Mouse (Mus musculus) lung, postnatal 0 days (tissue): ENCODE measurements around the gene Gm45713. TPM values are rescaled to one million over a fixed set of nuclear protein-coding genes. Genes with fewer than 3 reads are reported as not detected.
"Not testable (repeated sequence)": the region's sequence is repeated elsewhere in the genome, so short reads cannot be mapped to it uniquely, and the experiment has no call there.

Experiments used
- ATAC-seq: fragments of 200-750 bp; cut with Nextera tagmentation; 2 replicates; pipeline ENCODE4 v1.8.0; 2017; ENCODE audit warnings: moderate library complexity
- DNase-seq: peaks from one replicate; pipeline ENCODE4 v3.0.0-alpha.2; 2016; ENCODE audit warnings: low spot score
- H3K27ac ChIP-seq: fragments of 300-500 bp; sonication (generic); 2 replicates; pipeline ENCODE4 v1.5.1; 2014; ENCODE audit warnings: antibody characterized with exemption, mild to moderate bottlenecking, low read length, mixed read lengths
- H3K27me3 ChIP-seq: fragments of 300-500 bp; sonication (generic); replicated peaks from 2 replicates; pipeline ENCODE4 v1.6.1; 2014; ENCODE audit warnings: low read length, mixed read lengths; ENCODE audit not compliant: insufficient read depth
- H3K36me3 ChIP-seq: fragments of 300-500 bp; sonication (generic); 2 replicates; pipeline ENCODE4 v1.6.1; 2014; ENCODE audit warnings: low read length, mixed read lengths; ENCODE audit not compliant: insufficient read depth
- H3K4me1 ChIP-seq: fragments of 300-500 bp; sonication (generic); 2 replicates; pipeline ENCODE4 v1.6.1; 2014; ENCODE audit warnings: antibody characterized with exemption, low read depth, low read length, mixed read lengths; ENCODE audit not compliant: insufficient read depth
- H3K4me2 ChIP-seq: fragments of 300-500 bp; sonication (generic); replicated peaks from 2 replicates; pipeline ENCODE4 v1.6.1; 2014; ENCODE audit warnings: low read depth, mild to moderate bottlenecking, low read length, moderate library complexity, mixed read lengths
- H3K4me3 ChIP-seq: fragments of 300-500 bp; sonication (generic); 2 replicates; pipeline ENCODE4 v1.5.1; 2014; ENCODE audit warnings: low read depth, low read length
- H3K9ac ChIP-seq: fragments of 300-500 bp; sonication (generic); replicated peaks from 2 replicates; pipeline ENCODE4 v1.6.1; 2014; ENCODE audit warnings: low read depth, mild to moderate bottlenecking
- H3K9me3 ChIP-seq: fragments of 300-500 bp; sonication (generic); 2 replicates; pipeline ENCODE4 v1.6.1; 2016; ENCODE audit warnings: low read length, mixed read lengths
- CTCF ChIP-seq: IDR thresholded peaks from 2 replicates; pipeline ENCODE4 v1.5.1; 2016; ENCODE audit warnings: antibody characterized with exemption, mild to moderate bottlenecking
- EP300 ChIP-seq: IDR thresholded peaks from 2 replicates; pipeline ENCODE4 v1.6.1; 2016; ENCODE audit warnings: antibody characterized with exemption, mild to moderate bottlenecking, control low read depth
- WGBS: fragments of 180-500 bp; shearing (Covaris S2); extraction: QIAGEN DNeasy Blood & Tissue Kit; methylation state at CpG from one replicate; pipeline ENCODE4 v1.1.7; 2014; 5-methylcytosine and 5-hydroxymethylcytosine counted together
- polyA plus RNA-seq: library from polyadenylated mRNA; unstranded; fragments of >200 nt; fragmentation: Nextera tagmentation; extraction: Ambion mirVana; gene quantifications from 2 replicates; pipeline ENCODE4 v1.2.1, GENCODE M21; 2015

Gene Gm45713
- polyA plus RNA-seq, 1 experiment from 2014 or later = 0.62 TPM

GRCm38 (mm10) chr7:45126147-45126843, 9.7 kb downstream of the Gm45713 start:
- Histone ChIP-seq H3K4me1 (peaks cover 12% of the 10 kb centered on the region; the same call in 1 of the 2 replicates), H3K4me3 (no peak overlapping the region), H3K27ac (no peak overlapping the region), H3K27me3 (no peaks in the 10 kb centered on the region), H3K4me2 (no peak overlapping the region), H3K36me3 (0 out of 2 replicates have a peak, but pooled peaks cover 17% of the 10 kb centered on the region), H3K9me3 (no peaks in the 10 kb centered on the region), H3K9ac (no peak overlapping the region)
- 67% methylated on average over 17 of the region's 17 CpGs for WGBS
- no peak for DNase-seq
- ATAC-seq = no peak
- TF ChIP-seq CTCF = no peak
- TF ChIP-seq EP300 = no peak

- not testable (repeated sequence) for ATAC-seq, H3K9me3 ChIP-seq, H3K27ac ChIP-seq, DNase-seq, H3K4me3 ChIP-seq, H3K9ac ChIP-seq, H3K27me3 ChIP-seq, H3K4me2 ChIP-seq
- WGBS = 64% methylated on average over 5 of the region's 5 CpGs
- Histone ChIP-seq H3K4me1 (peaks cover 12% of the 10 kb centered on the region; the same call in 1 of the 2 replicates), H3K36me3 (0 out of 2 replicates have a peak, but pooled peaks cover 17% of the 10 kb centered on the region)
Measured at GRCm38 (mm10) chr7:45125649-45126048, 10.4 kb downstream of the Gm45713 start.

- H3K4me1 ChIP-seq = peaks cover 12% of the 10 kb centered on the region; the same call in 1 of the 2 replicates
- ATAC-seq = no peak
- no peaks in the 10 kb centered on the region for H3K27me3 ChIP-seq
- TF ChIP-seq EP300 (no peak), CTCF (peak; percentile 40; the same call in 1 of the 2 replicates)
- no peak overlapping the region for H3K4me3 ChIP-seq
- H3K9me3 ChIP-seq = no peaks in the 10 kb centered on the region
- DNase-seq = no peak
- no peak overlapping the region for H3K4me2 ChIP-seq
- no peak overlapping the region for H3K27ac ChIP-seq
- H3K36me3 ChIP-seq = peaks cover 21% of the 10 kb centered on the region; the same call in 1 of the 2 replicates
- 21% methylated on average over 7 of the region's 7 CpGs for WGBS
- H3K9ac ChIP-seq = no peak overlapping the region
Measured at GRCm38 (mm10) chr7:45125144-45125600, 10.9 kb downstream of the Gm45713 start.

GRCm38 (mm10) chr7:45124224-45125143, 11.5 kb downstream of the Gm45713 start, which contains the start of gene Rps11:
Gene Rps11 (minus strand): TSS chr7:45124439.
- TF ChIP-seq EP300 (peak; percentile 66), CTCF (no peak)
- peak within 1 kb of the TSS; percentile 70 for H3K27ac ChIP-seq
- peaks cover 26% of the 10 kb centered on the region; the same call in 1 of the 2 replicates for H3K36me3 ChIP-seq
- no peaks in the 10 kb centered on the region for H3K27me3 ChIP-seq
- ATAC-seq = peak; percentile 82
- 1% methylated on average over 58 of the region's 59 CpGs for WGBS
- peak within 1 kb of the TSS; percentile 73 for H3K4me2 ChIP-seq
- H3K4me3 ChIP-seq = peak within 1 kb of the TSS; percentile 76
- peak; percentile 100 for DNase-seq
- peaks cover 12% of the 10 kb centered on the region; the same call in 1 of the 2 replicates for H3K4me1 ChIP-seq
- H3K9ac ChIP-seq = peak within 1 kb of the TSS; percentile 82
- H3K9me3 ChIP-seq = no peaks in the 10 kb centered on the region

- Histone ChIP-seq H3K4me3 (peak overlapping the region; percentile 76), H3K9ac (0 out of 2 replicates have a peak overlapping the region, but pooled peaks have one; percentile 82), H3K4me1 (peaks cover 12% of the 10 kb centered on the region; the same call in 1 of the 2 replicates), H3K27me3 (no peaks in the 10 kb centered on the region), H3K4me2 (peak overlapping the region; percentile 73), H3K9me3 (no peaks in the 10 kb centered on the region), H3K36me3 (peaks cover 26% of the 10 kb centered on the region; the same call in 1 of the 2 replicates), H3K27ac (no peak overlapping the region)
- ATAC-seq = no peak
- peak; percentile 59 for DNase-seq
- WGBS = 10% methylated on average over 12 of the region's 12 CpGs
- no peak for TF ChIP-seq CTCF
- TF ChIP-seq EP300 = no peak
Measured at GRCm38 (mm10) chr7:45123186-45123570, 12.9 kb downstream of the Gm45713 start.
